Mouse (Mus musculus): ENCODE results near the gene Fam168a.

Gene Fam168a

GRCm38 (mm10) chr7:100684538-100684937 lies 21.9 kb upstream of the Fam168a start:
- CTCF ChIA-PET, result interaction anchor here (0.6 to 4.9 kb wide), 73 partner anchors 8 to 463 kb away, joined by 3 to 44 read pairs (median 4); partner anchors contain the start of genes Fam168a (in 3 of the 4) and Relt (in 3 of the 4)
- POLR2A ChIA-PET, result interaction anchor here in 3 of 4 experiments (0.6 to 2.4 kb wide), 18 partner anchors 8 to 259 kb away, joined by 3 to 12 read pairs (median 4); partner anchors contain the start of genes Fam168a (in 3 of the 3), Rab6a (in 1 of the 3) and Relt (in 1 of the 3)

- ChIA-PET POLR2A (interaction anchor here (0.5 to 2.4 kb wide), 26 partner anchors 9 to 258 kb away, joined by 3 to 12 read pairs (median 4); partner anchors contain the start of genes Fam168a (in 3 of the 4) and Relt (in 3 of the 4)), CTCF (interaction anchor here (0.6 to 4.9 kb wide), 101 partner anchors 8 to 462 kb away, joined by 3 to 44 read pairs (median 4); partner anchors contain the start of genes Relt (in 3 of the 4) and Fam168a (in 2 of the 4))
Measured at GRCm38 (mm10) chr7:100685061-100686030, 21.1 kb upstream of the Fam168a start.

GRCm38 (mm10) chr7:100688471-100688870 lies 18.0 kb upstream of the Fam168a start:
- POLR2A ChIA-PET, result interaction anchor here in 2 of 4 experiments (0.6 to 2.4 kb wide), 9 partner anchors 10 to 154 kb away, joined by 3 to 11 read pairs (median 3); partner anchors contain the start of gene Fam168a (in 1 of the 2)

DNA sequence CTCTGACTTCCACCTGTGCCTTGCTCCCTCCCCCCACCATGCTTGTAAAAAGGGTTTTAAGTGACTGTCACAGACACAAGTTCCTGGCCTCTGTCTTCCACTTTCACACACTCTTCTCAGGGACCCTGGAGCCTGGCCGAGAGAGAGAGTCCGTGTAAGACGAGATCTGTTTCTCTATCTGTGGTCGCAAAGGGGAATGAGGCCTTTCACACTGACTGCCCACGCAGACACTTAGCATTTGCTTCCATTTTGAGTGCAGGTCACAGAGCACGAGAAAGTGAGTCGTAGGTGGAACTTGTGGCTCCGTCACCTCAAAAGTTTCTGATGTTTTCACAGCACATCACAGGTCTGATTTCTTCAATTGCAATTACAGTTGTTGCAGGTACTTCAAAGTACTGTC lies 13.2 kb upstream of the Fam168a start:
- ChIA-PET CTCF (interaction anchor here in 1 of 4 experiments (1.0 kb wide), 1 partner anchor 9 kb away, joined by 3 read pairs; no protein-coding TSS in a partner anchor), POLR2A (interaction anchor here in 2 of 4 experiments (1.1 to 1.5 kb wide), 3 partner anchors 9 to 14 kb away, joined by 3 to 5 read pairs (median 3); partner anchors contain the start of gene Fam168a (in 2 of the 2))

More at GRCm38 (mm10) chr7:100688471-100688870, 18.0 kb upstream of the Fam168a start:
- CTCF ChIA-PET, result interaction anchor here in 2 of 4 experiments (0.6 to 0.8 kb wide), 2 partner anchors 9 to 25 kb away, joined by 3 read pairs; no protein-coding TSS in a partner anchor

DNA sequence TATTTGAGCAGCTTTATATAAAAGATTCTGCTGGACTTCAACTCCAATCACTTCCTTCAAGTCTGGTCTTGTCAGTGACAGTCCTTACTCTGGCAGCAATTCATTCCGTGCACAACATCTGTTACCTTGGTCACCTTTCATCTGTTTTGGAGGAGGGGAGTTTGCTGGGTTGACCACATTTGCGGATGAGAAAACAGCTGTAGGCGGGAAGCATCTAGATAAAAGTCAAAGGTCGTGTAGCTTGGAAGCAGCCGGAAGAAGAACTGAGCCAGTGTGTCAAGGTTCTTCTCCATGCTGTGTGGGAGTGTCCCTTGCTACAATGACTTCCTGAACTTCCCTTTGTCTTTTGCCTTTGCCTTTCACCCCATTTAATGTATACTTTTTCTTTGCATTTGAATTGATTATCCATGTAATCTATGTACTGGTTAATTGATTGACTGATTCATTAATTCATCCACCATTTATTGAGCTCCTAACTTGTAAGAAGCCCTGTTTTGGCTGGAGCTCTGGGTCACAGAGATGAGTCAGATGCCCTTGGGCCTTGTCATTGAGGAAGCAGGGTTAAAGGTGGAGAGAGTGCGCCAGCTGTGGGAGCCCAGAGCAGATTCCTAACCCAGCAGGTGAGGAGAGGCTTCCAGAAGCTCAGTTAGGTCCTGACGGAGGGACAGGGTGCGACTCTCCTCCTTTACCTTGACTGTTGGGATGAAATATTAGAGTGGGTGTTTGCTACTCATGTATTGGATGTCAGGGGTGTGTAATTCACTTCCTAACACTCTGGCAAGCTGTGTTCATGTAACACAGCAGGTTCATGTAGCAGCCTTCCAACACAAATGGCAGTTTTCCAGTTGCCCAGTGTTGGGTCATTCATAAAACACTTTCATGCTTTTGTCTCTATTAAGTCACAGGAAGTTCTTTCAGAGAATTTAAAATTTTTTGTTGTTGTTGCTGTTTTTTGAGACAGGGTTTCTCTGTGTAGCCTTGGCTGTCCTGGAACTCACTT lies 6.4 kb upstream of the Fam168a start:
- CTCF ChIA-PET, result interaction anchor here (0.5 to 3.3 kb wide), 12 partner anchors 9 to 373 kb away, joined by 3 to 19 read pairs (median 4); partner anchors contain the start of gene Relt (in 1 of the 4)

GRCm38 (mm10) chr7:100706883-100707480 lies 547 bp downstream of the Fam168a start:
- POLR2A ChIA-PET, result interaction anchor here in 3 of 4 experiments (0.5 to 3.2 kb wide), 66 partner anchors 8 to 1223 kb away, joined by 3 to 32 read pairs (median 4); partner anchors contain the start of genes Plekhb1 (in 2 of the 3), Rab6a (in 2 of the 3), Relt (in 2 of the 3) and Arhgef17 (in 1 of the 3)
- CTCF ChIA-PET, result interaction anchor here in 3 of 4 experiments (0.6 to 2.5 kb wide), 7 partner anchors 21 to 156 kb away, joined by 3 to 12 read pairs (median 5); partner anchors contain the start of gene Relt (in 1 of the 3)

More for the DNA sequence above, 6.4 kb upstream of the Fam168a start:
- POLR2A ChIA-PET, result interaction anchor here (0.6 to 3.9 kb wide), 22 partner anchors 9 to 720 kb away, joined by 3 to 16 read pairs (median 3); partner anchors contain the start of genes Mrpl48 (in 1 of the 4), Relt (in 1 of the 4) and Rnf169 (in 1 of the 4)

DNA sequence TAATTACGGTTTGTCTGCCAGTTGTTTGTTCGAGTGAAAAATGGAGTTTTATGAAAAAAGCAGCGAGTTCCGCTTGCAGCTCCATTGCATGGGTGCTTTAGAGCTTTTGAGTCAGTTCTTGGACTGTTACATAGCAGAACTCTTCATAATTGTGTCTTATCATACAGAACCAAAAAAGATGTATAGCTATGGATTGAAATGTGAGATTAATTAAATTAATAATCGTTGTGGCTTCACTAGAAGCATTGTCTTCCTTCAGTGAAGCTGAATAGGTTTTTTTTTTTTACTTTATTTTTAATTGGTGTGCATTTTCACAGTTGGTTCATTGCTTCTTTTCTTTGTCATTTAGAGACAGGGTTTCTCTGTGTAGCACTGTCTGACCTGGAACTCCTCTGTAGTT lies 12.3 kb downstream of the Fam168a start:
- POLR2A ChIA-PET, result interaction anchor here in 2 of 4 experiments (1.7 to 4.6 kb wide), 2 partner anchors 12 kb away, joined by 6 to 32 read pairs; partner anchors contain the start of gene Fam168a (in 2 of the 2)
- CTCF ChIA-PET, result interaction anchor here in 1 of 4 experiments (0.6 kb wide), 1 partner anchor 80 kb away, joined by 4 read pairs; no protein-coding TSS in a partner anchor

DNA sequence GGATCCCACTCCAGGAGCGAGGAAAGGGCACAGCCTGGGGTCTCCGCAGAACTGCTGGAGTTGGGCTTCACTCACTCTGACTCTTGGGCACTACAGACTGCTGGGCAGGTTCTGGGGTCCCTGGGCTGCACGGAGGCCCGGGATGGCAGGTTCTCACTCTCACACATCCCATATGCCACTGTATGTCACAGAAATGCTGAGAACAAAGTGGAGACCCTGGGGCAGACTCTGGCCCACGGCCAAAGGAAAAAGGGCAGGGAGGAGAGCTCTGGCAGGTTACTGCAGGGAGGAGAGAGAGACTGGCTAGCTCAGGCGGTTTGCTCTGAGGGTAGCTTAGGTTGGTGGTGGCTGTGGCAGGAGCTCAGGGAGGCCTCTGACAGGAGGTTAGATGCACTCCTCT lies 15.8 kb downstream of the Fam168a start:
- ChIA-PET POLR2A (interaction anchor here in 3 of 4 experiments (0.7 to 4.9 kb wide), 21 partner anchors 9 to 663 kb away, joined by 3 to 32 read pairs (median 4); partner anchors contain the start of genes Fam168a (in 2 of the 3), Relt (in 2 of the 3), Mrpl48 (in 1 of the 3) and Plekhb1 (in 1 of the 3)), CTCF (interaction anchor here in 3 of 4 experiments (0.6 to 2.4 kb wide), 5 partner anchors 11 to 1626 kb away, joined by 3 to 11 read pairs (median 4); no protein-coding TSS in a partner anchor)

DNA sequence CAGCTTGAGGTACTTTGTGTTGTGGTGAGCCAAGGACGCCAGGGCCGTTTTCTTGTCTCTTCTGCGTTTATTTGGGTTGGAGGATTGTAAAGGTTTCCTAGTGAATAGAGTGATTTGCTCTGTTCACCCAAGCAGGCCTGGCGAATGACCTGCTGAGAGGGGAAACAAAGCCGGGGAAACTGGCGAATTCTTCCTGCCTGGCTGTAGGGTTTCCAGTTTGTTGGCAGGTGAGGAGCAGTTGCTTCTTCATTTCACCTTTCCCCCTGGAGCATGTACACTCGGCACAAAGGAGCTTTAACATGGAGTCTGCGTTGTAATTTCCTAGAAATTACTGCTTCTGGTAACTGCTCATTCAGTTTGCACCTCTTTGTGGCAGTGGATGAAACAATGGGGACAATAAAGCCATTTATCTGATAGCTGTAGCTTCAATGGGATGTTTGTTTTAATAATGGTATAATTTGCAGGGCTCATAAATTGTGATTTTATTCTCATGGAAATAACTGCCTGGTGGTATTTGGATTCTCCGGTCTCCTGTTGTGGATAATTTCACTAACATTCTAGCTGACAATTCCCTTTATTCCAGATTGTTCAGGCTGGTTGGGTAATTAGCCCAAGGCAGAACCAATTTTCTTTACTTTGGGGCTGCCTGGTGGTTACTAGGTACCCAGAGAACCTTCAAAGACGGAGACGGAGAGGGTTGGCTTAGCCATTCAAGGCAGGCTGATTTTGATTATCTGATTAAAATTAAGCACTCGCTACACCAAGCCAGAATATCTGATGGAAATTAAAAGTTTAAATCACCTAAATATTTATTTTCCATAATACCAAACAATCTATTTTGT lies 17.2 kb downstream of the Fam168a start:
- CTCF ChIA-PET, result interaction anchor here in 3 of 4 experiments (0.6 to 2.4 kb wide), 5 partner anchors 11 to 39 kb away, joined by 3 to 13 read pairs (median 4); no protein-coding TSS in a partner anchor
- POLR2A ChIA-PET, result interaction anchor here in 3 of 4 experiments (0.5 to 4.9 kb wide), 8 partner anchors 12 to 80 kb away, joined by 3 to 30 read pairs (median 6); partner anchors contain the start of gene Fam168a (in 2 of the 3)

GRCm38 (mm10) chr7:100727538-100728085 lies 21.2 kb downstream of the Fam168a start:
- ChIA-PET POLR2A (interaction anchor here in 1 of 4 experiments (1.0 kb wide), 1 partner anchor 21 kb away, joined by 3 read pairs; the partner anchor contains the start of gene Fam168a), CTCF (interaction anchor here in 1 of 4 experiments (1.6 kb wide), 1 partner anchor 42 kb away, joined by 6 read pairs; no protein-coding TSS in a partner anchor)

GRCm38 (mm10) chr7:100729778-100730177 lies 23.3 kb downstream of the Fam168a start:
- POLR2A ChIA-PET, result interaction anchor here in 2 of 4 experiments (0.7 to 1.5 kb wide), 3 partner anchors 14 to 85 kb away, joined by 3 to 4 read pairs (median 4); partner anchors contain the start of gene Fam168a (in 1 of the 2)
- CTCF ChIA-PET, result interaction anchor here in 3 of 4 experiments (0.6 to 2.6 kb wide), 4 partner anchors 43 to 209 kb away, joined by 3 to 16 read pairs (median 4); no protein-coding TSS in a partner anchor

GRCm38 (mm10) chr7:100732341-100733050 lies 26.1 kb downstream of the Fam168a start:
- ChIA-PET POLR2A (interaction anchor here in 2 of 4 experiments (0.6 to 1.7 kb wide), 4 partner anchors 18 to 746 kb away, joined by 3 to 5 read pairs (median 5); partner anchors contain the start of gene Fam168a (in 1 of the 2)), CTCF (interaction anchor here in 1 of 4 experiments (1.1 to 1.5 kb wide), 3 partner anchors 10 to 212 kb away, joined by 3 read pairs; partner anchors contain the start of gene Relt)

DNA sequence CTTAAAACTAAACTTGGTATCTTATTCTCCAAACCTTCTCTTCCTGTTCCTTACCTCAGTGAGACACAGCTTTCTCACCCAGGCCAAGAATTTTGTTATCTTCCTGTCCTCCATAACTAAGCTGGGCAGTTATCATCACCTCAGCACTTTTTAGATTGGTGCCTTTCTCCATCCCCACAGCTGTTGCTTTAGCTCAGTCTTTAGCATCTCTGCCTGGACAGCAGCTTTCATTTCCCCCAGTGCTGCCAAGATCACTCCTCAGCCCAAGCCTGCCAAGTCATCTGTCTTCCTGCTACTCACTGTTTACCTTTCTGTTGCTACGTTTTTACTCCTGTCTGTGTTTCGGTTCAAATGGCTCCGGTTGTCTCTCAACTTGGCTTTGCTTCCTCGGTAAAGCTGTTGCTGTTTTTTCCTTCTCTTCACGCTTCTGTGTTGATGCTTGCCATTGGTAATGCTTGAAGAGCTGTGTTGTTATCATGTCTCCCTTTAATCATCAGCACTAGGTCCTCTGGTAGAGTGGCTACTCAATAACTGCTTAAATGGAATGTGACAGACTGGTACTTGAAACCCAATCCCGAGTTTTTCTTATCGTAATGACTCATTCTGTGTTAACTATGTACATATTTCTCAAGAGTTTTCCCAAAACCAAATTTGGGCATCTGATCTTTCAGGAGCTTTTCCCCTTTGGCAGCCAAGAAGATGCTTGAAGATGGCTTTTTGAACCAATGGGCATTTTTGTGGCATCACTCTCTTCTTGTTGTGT lies 26.8 kb downstream of the Fam168a start:
- CTCF ChIA-PET, result interaction anchor here in 1 of 4 experiments (1.1 to 1.5 kb wide), 3 partner anchors 11 to 213 kb away, joined by 3 read pairs; partner anchors contain the start of gene Relt
- POLR2A ChIA-PET, result interaction anchor here in 2 of 4 experiments (0.6 to 1.7 kb wide), 6 partner anchors 17 to 747 kb away, joined by 3 to 10 read pairs (median 5); partner anchors contain the start of gene Fam168a (in 1 of the 2)
